Mouse (Mus musculus) limb, embryonic 13.5 days (tissue): Measurements from ENCODE around the gene Sphk1. TPM values are rescaled to one million over a fixed set of nuclear protein-coding genes. Genes with fewer than 3 reads are reported as not detected.

Source experiments
- polyA plus RNA-seq: library from polyadenylated mRNA; unstranded; fragments of >200 nt; fragmentation: Nextera tagmentation; extraction: Ambion mirVana; gene quantifications from 2 replicates; pipeline ENCODE4 v1.2.1, GENCODE M21; 2015

Gene Sphk1
- polyA plus RNA-seq, 1 experiment from 2014 or later, result 2.3 TPM

Other genes starting within 250 kb of the Sphk1 start
- 0.18 and 0.27 TPM in 2 replicates for gene Galr2, start 250.0 kb upstream of the Sphk1 start, polyA plus RNA-seq
- 76.5 and 80.2 TPM in 2 replicates for gene Exoc7, start 223.7 kb upstream of the Sphk1 start, polyA plus RNA-seq
- 0.25 and 0.37 TPM in 2 replicates for gene Foxj1, start 195.5 kb upstream of the Sphk1 start, polyA plus RNA-seq
- 18.6 and 18.7 TPM in 2 replicates for gene Rnf157, start 117.9 kb upstream of the Sphk1 start, polyA plus RNA-seq
- gene Ubald2, start 96.8 kb upstream of the Sphk1 start, polyA plus RNA-seq, result 28.2 and 30.2 TPM in 2 replicates
- gene Qrich2, start 64.7 kb upstream of the Sphk1 start, polyA plus RNA-seq, result 0.17 and 0.24 TPM in 2 replicates
- 189 and 199 TPM in 2 replicates for gene Prpsap1, start 36.7 kb upstream of the Sphk1 start, polyA plus RNA-seq
- gene Ube2o, start 50.5 kb downstream of the Sphk1 start, polyA plus RNA-seq, result 10.3 and 12.1 TPM in 2 replicates
- not detected in 2 replicates for gene Aanat, start 55.5 kb downstream of the Sphk1 start, polyA plus RNA-seq
- gene Rhbdf2, start 96.1 kb downstream of the Sphk1 start, polyA plus RNA-seq, result 4.0 and 5.1 TPM in 2 replicates
- 0.56 and 0.83 TPM in 2 replicates for gene Prcd, start 122.6 kb downstream of the Sphk1 start, polyA plus RNA-seq
- 6.0 and 7.2 TPM in 2 replicates for gene Cygb, start 123.4 kb downstream of the Sphk1 start, polyA plus RNA-seq
- not detected in 2 replicates for gene St6galnac1, start 244.6 kb downstream of the Sphk1 start, polyA plus RNA-seq